In genomic region chr1:91373414-91373835, GRCm38 (mm10) we compare ENCODE assay signal across 22 mouse cellular contexts. TPM values are rescaled to one million over a fixed set of nuclear protein-coding genes. Genes with fewer than 3 reads are reported as not detected.
DNase-seq lines count a peak whose midpoint lies in the region; ATAC-seq and TF ChIP-seq lines count a peak whose summit lies in the region.
"Had no signal": no experiment of that assay in that cellular context is flagged by ENCODE, and none has a peak within 500 bp of the region (broad histone marks: within the 10 kb centered on the region; RNA-seq: fewer than 3 reads in every experiment).

No protein-coding gene starts in this region.

- H3K4me3 ChIP-seq in stomach, embryonic 15.5 days (replicated peaks): no peak overlapping the region
- no peak overlapping the region for H3K4me3 ChIP-seq in stomach, postnatal 0 days (ENCODE audit: low read depth, low read length)
- H3K4me3 ChIP-seq in liver, postnatal 0 days (ENCODE audit: low read depth, low read length): no peak overlapping the region
- no peak overlapping the region for H3K4me3 ChIP-seq in forebrain, embryonic 15.5 days
- H3K4me3 ChIP-seq in hindbrain, embryonic 14.5 days (replicated peaks; ENCODE audit: low read length): no peak overlapping the region
- H3K4me3 ChIP-seq: embryonic facial prominence, embryonic 13.5 days; heart, embryonic 13.5 days; midbrain, embryonic 15.5 days had no signal

- H3K4me2 ChIP-seq in stomach, embryonic 15.5 days: no peak overlapping the region
- no peak overlapping the region for H3K4me2 ChIP-seq in stomach, postnatal 0 days (replicated peaks; ENCODE audit: low read depth)
- no peak overlapping the region for H3K4me2 ChIP-seq in liver, postnatal 0 days (ENCODE audit: low read depth, low read length)
- H3K4me2 ChIP-seq in forebrain, embryonic 15.5 days (replicated peaks): no peak overlapping the region
- H3K4me2 ChIP-seq in hindbrain, embryonic 14.5 days (replicated peaks): no peak overlapping the region
- H3K4me2 ChIP-seq: embryonic facial prominence, embryonic 13.5 days; heart, embryonic 13.5 days; lung, embryonic 14.5 days; midbrain, embryonic 15.5 days had no signal

- DNase-seq in stomach, postnatal 0 days (ENCODE audit: low spot score): no peak
- DNase-seq in liver, postnatal 0 days: peak; percentile 55
- no peak for DNase-seq in hindbrain, embryonic 14.5 days (ENCODE audit: low spot score)
- no peak for DNase-seq in Muller cell, postnatal 12 days (ENCODE audit: inconsistent ontology term)
- DNase-seq: adrenal gland, adult 2 months; cerebellum, adult 2 months; heart, postnatal 36 days; kidney, adult 18-20 months; kidney, postnatal 14 days; left cerebral cortex, postnatal 4 days; lung, embryonic 14.5 days; right cerebral cortex, adult 18-20 months had no signal

- peak; percentile 40; the same call in 1 of the 2 replicates for ATAC-seq in stomach, embryonic 15.5 days (ENCODE audit: insufficient read depth, low FRiP score, low read depth)
- ATAC-seq in stomach, postnatal 0 days (ENCODE audit: low FRiP score, low TSS enrichment): no peak
- peak; percentile 75 for ATAC-seq in erythroid progenitor cell, adult 5-6 weeks (replicated peaks; ENCODE audit: low FRiP score, poor library complexity, severe bottlenecking)
- peak; percentile 91 for ATAC-seq in liver, postnatal 0 days
- ATAC-seq in forebrain, embryonic 15.5 days (replicated peaks): no peak
- no peak for ATAC-seq in hindbrain, embryonic 14.5 days (ENCODE audit: low FRiP score)
- ATAC-seq: hindbrain, postnatal 0 days; midbrain, embryonic 15.5 days had no signal

- no peak overlapping the region for H3K27ac ChIP-seq in stomach, embryonic 15.5 days
- H3K27ac ChIP-seq in stomach, postnatal 0 days (replicated peaks): no peak overlapping the region
- H3K27ac ChIP-seq in liver, postnatal 0 days (ENCODE audit: low read depth): peak overlapping the region; percentile 78; the same call in 1 of the 2 replicates
- no peak overlapping the region for H3K27ac ChIP-seq in forebrain, embryonic 15.5 days (replicated peaks)
- no peak overlapping the region for H3K27ac ChIP-seq in hindbrain, embryonic 14.5 days
- H3K27ac ChIP-seq: embryonic facial prominence, embryonic 13.5 days; heart, embryonic 13.5 days; hindbrain, postnatal 0 days; midbrain, embryonic 15.5 days had no signal

- H3K9ac ChIP-seq in stomach, embryonic 15.5 days: no peak overlapping the region
- H3K9ac ChIP-seq in stomach, postnatal 0 days (ENCODE audit: low read length): no peak overlapping the region
- H3K9ac ChIP-seq in liver, postnatal 0 days (replicated peaks): no peak overlapping the region; the same call in 1 of the 2 replicates
- no peak overlapping the region for H3K9ac ChIP-seq in forebrain, embryonic 15.5 days (replicated peaks)
- H3K9ac ChIP-seq in hindbrain, embryonic 14.5 days: no peak overlapping the region
- H3K9ac ChIP-seq: embryonic facial prominence, embryonic 13.5 days; heart, embryonic 13.5 days; lung, embryonic 14.5 days; midbrain, embryonic 15.5 days had no signal

- TF ChIP-seq EP300 in stomach, postnatal 0 days (optimal IDR thresholded peaks at IDR 0.05): no peak
- TF ChIP-seq EP300 in liver, postnatal 0 days (IDR thresholded peaks at IDR 0.05; ENCODE audit: low read depth): peak; percentile 89

- H3K27me3 ChIP-seq in stomach, embryonic 15.5 days (replicated peaks): no peaks in the 10 kb centered on the region
- H3K27me3 ChIP-seq in stomach, postnatal 0 days (ENCODE audit: control insufficient read depth, insufficient read depth, low read length): no peaks in the 10 kb centered on the region
- no peaks in the 10 kb centered on the region for H3K27me3 ChIP-seq in liver, postnatal 0 days (ENCODE audit: insufficient read depth, low read length)
- no peaks in the 10 kb centered on the region for H3K27me3 ChIP-seq in forebrain, embryonic 15.5 days
- H3K27me3 ChIP-seq in hindbrain, embryonic 14.5 days (ENCODE audit: control insufficient read depth, insufficient read depth, low read length): no peaks in the 10 kb centered on the region
- H3K27me3 ChIP-seq: embryonic facial prominence, embryonic 13.5 days; heart, embryonic 13.5 days; midbrain, embryonic 15.5 days had no signal

- no peaks in the 10 kb centered on the region for H3K9me3 ChIP-seq in stomach, embryonic 15.5 days
- no peaks in the 10 kb centered on the region for H3K9me3 ChIP-seq in stomach, postnatal 0 days (ENCODE audit: control insufficient read depth, low read length)
- no peaks in the 10 kb centered on the region for H3K9me3 ChIP-seq in liver, postnatal 0 days (ENCODE audit: low read length)
- no peaks in the 10 kb centered on the region for H3K9me3 ChIP-seq in forebrain, embryonic 15.5 days
- no peaks in the 10 kb centered on the region for H3K9me3 ChIP-seq in hindbrain, embryonic 14.5 days (ENCODE audit: control insufficient read depth, low read length)
- H3K9me3 ChIP-seq: embryonic facial prominence, embryonic 13.5 days; G1E; heart, embryonic 13.5 days; midbrain, embryonic 15.5 days had no signal

- no peak for TF ChIP-seq CTCF in stomach, postnatal 0 days (IDR thresholded peaks at IDR 0.05; ENCODE audit: low read depth)
- no peak for TF ChIP-seq CTCF in liver, postnatal 0 days (IDR thresholded peaks at IDR 0.05; ENCODE audit: low read depth)

- H3K36me3 ChIP-seq in stomach, embryonic 15.5 days: peaks cover 76% of the 10 kb centered on the region
- H3K36me3 ChIP-seq in stomach, postnatal 0 days (ENCODE audit: control insufficient read depth, insufficient read depth, low read length): peaks cover 42% of the 10 kb centered on the region
- H3K36me3 ChIP-seq in liver, postnatal 0 days (replicated peaks; ENCODE audit: insufficient read depth, low read length): peaks cover 81% of the 10 kb centered on the region
- H3K36me3 ChIP-seq in forebrain, embryonic 15.5 days: peaks cover 75% of the 10 kb centered on the region
- peaks cover 90% of the 10 kb centered on the region for H3K36me3 ChIP-seq in hindbrain, embryonic 14.5 days (replicated peaks; ENCODE audit: control insufficient read depth, insufficient read depth)

- 78% methylated on average over 6 of the region's 6 CpGs for WGBS in stomach, embryonic 15.5 days
- 89% methylated on average over 6 of the region's 6 CpGs for WGBS in stomach, postnatal 0 days
- WGBS in liver, postnatal 0 days (ENCODE audit: insufficient replicate concordance): 61% methylated on average over 6 of the region's 6 CpGs
- WGBS in forebrain, embryonic 15.5 days: 94% methylated on average over 6 of the region's 6 CpGs
- WGBS in hindbrain, embryonic 14.5 days: 94% methylated on average over 6 of the region's 6 CpGs

- no peaks in the 10 kb centered on the region for H3K4me1 ChIP-seq in stomach, embryonic 15.5 days
- H3K4me1 ChIP-seq in stomach, postnatal 0 days (replicated peaks; ENCODE audit: control insufficient read depth, insufficient read depth): no peaks in the 10 kb centered on the region
- H3K4me1 ChIP-seq in liver, postnatal 0 days (ENCODE audit: insufficient read depth): peaks cover 12% of the 10 kb centered on the region; the same call in 1 of the 2 replicates
- no peaks in the 10 kb centered on the region for H3K4me1 ChIP-seq in forebrain, embryonic 15.5 days
- no peaks in the 10 kb centered on the region for H3K4me1 ChIP-seq in hindbrain, embryonic 14.5 days (replicated peaks; ENCODE audit: control insufficient read depth, insufficient read depth, low read length)
- H3K4me1 ChIP-seq: embryonic facial prominence, embryonic 13.5 days; midbrain, embryonic 15.5 days had no signal

RNA-seq across cellular contexts. Expression of gene Erfe, which starts 7.2 kb away (rescaled TPM):
- 3.2 and 3.7 TPM in 2 replicates for polyA plus RNA-seq in stomach, embryonic 15.5 days (2015; fragmentation: Nextera tagmentation; extraction: Ambion mirVana)
- 1.2 and 1.5 TPM in 2 replicates for polyA plus RNA-seq in stomach, postnatal 0 days (2015; fragmentation: Nextera tagmentation; extraction: Ambion mirVana)
- 5.4 and 16.9 TPM in 2 replicates for total RNA-seq in erythroid progenitor cell, adult 5-6 weeks (2015; ENCODE audit: low replicate concordance)
- total RNA-seq in erythroid progenitor cell, adult 5-6 weeks (2017; ENCODE audit: low replicate concordance): 2.8 and 3.1 TPM in 2 replicates
- 0.95 and 1.3 TPM in 2 replicates for polyA plus RNA-seq in liver, postnatal 0 days (2015; fragmentation: Nextera tagmentation; extraction: Ambion mirVana)
- polyA plus RNA-seq in forebrain, embryonic 15.5 days (2015; fragmentation: Nextera tagmentation; extraction: Ambion mirVana): 0.20 TPM in 2 replicates
- 0.66 TPM in 1 of 2 replicates, not detected in the other for polyA plus RNA-seq in hindbrain, embryonic 14.5 days (2014; fragmentation: Nextera tagmentation; extraction: Ambion mirVana)
- total RNA-seq: heart, postnatal 36 days; layer of hippocampus, adult 8-10 months had no signal
- polyA plus RNA-seq: cerebellum, adult 2 months had no signal

RNA-seq across cellular contexts. Expression of gene Klhl30, which starts 22.6 kb away (rescaled TPM):
- 0.55 and 0.63 TPM in 2 replicates for polyA plus RNA-seq in stomach, embryonic 15.5 days (2015; fragmentation: Nextera tagmentation; extraction: Ambion mirVana)
- 0.61 and 0.80 TPM in 2 replicates for polyA plus RNA-seq in stomach, postnatal 0 days (2015; fragmentation: Nextera tagmentation; extraction: Ambion mirVana)
- total RNA-seq in erythroid progenitor cell, adult 5-6 weeks (2015; ENCODE audit: low replicate concordance): not detected in 2 replicates
- not detected in 2 replicates for total RNA-seq in erythroid progenitor cell, adult 5-6 weeks (2017; ENCODE audit: low replicate concordance)
- polyA plus RNA-seq in liver, postnatal 0 days (2015; fragmentation: Nextera tagmentation; extraction: Ambion mirVana): 0.06 and 0.12 TPM in 2 replicates
- polyA plus RNA-seq in forebrain, embryonic 15.5 days (2015; fragmentation: Nextera tagmentation; extraction: Ambion mirVana): 0.08 TPM in 1 of 2 replicates, not detected in the other
- 0.25 and 0.37 TPM in 2 replicates for polyA plus RNA-seq in hindbrain, embryonic 14.5 days (2014; fragmentation: Nextera tagmentation; extraction: Ambion mirVana)
- total RNA-seq: layer of hippocampus, adult 8-10 months; left cerebral cortex, postnatal 4 days had no signal
- polyA plus RNA-seq: forebrain, embryonic 11.5 days; G1E had no signal

RNA-seq across cellular contexts. Expression of gene Ilkap, which starts 25.2 kb away (rescaled TPM):
- polyA plus RNA-seq in stomach, embryonic 15.5 days (2015; fragmentation: Nextera tagmentation; extraction: Ambion mirVana): 119 and 128 TPM in 2 replicates
- 58.1 and 60.1 TPM in 2 replicates for polyA plus RNA-seq in stomach, postnatal 0 days (2015; fragmentation: Nextera tagmentation; extraction: Ambion mirVana)
- total RNA-seq in erythroid progenitor cell, adult 5-6 weeks (2015; ENCODE audit: low replicate concordance): 82.2 and 110 TPM in 2 replicates
- 101 and 110 TPM in 2 replicates for total RNA-seq in erythroid progenitor cell, adult 5-6 weeks (2017; ENCODE audit: low replicate concordance)
- polyA plus RNA-seq in liver, postnatal 0 days (2015; fragmentation: Nextera tagmentation; extraction: Ambion mirVana): 40.3 and 42.8 TPM in 2 replicates
- polyA plus RNA-seq in forebrain, embryonic 15.5 days (2015; fragmentation: Nextera tagmentation; extraction: Ambion mirVana): 167 and 177 TPM in 2 replicates
- 132 and 143 TPM in 2 replicates for polyA plus RNA-seq in hindbrain, embryonic 14.5 days (2014; fragmentation: Nextera tagmentation; extraction: Ambion mirVana)

RNA-seq across cellular contexts. Expression of gene Hes6, which starts 40.4 kb away (rescaled TPM):
- 82.9 and 89.5 TPM in 2 replicates for polyA plus RNA-seq in stomach, embryonic 15.5 days (2015; fragmentation: Nextera tagmentation; extraction: Ambion mirVana)
- polyA plus RNA-seq in stomach, postnatal 0 days (2015; fragmentation: Nextera tagmentation; extraction: Ambion mirVana): 40.7 and 43.1 TPM in 2 replicates
- 1.7 and 11.2 TPM in 2 replicates for total RNA-seq in erythroid progenitor cell, adult 5-6 weeks (2015; ENCODE audit: low replicate concordance)
- 3.5 and 4.6 TPM in 2 replicates for total RNA-seq in erythroid progenitor cell, adult 5-6 weeks (2017; ENCODE audit: low replicate concordance)
- polyA plus RNA-seq in liver, postnatal 0 days (2015; fragmentation: Nextera tagmentation; extraction: Ambion mirVana): 33.1 and 35.0 TPM in 2 replicates
- 260 and 267 TPM in 2 replicates for polyA plus RNA-seq in forebrain, embryonic 15.5 days (2015; fragmentation: Nextera tagmentation; extraction: Ambion mirVana)
- polyA plus RNA-seq in hindbrain, embryonic 14.5 days (2014; fragmentation: Nextera tagmentation; extraction: Ambion mirVana): 125 and 129 TPM in 2 replicates

RNA-seq across cellular contexts. Expression of gene Espnl, which starts 51.5 kb away (rescaled TPM):
- 0.04 TPM in 1 of 2 replicates, not detected in the other for polyA plus RNA-seq in stomach, embryonic 15.5 days (2015; fragmentation: Nextera tagmentation; extraction: Ambion mirVana)
- 0.02 TPM in 1 of 2 replicates, not detected in the other for polyA plus RNA-seq in stomach, postnatal 0 days (2015; fragmentation: Nextera tagmentation; extraction: Ambion mirVana)
- 1.4 TPM in 1 of 2 replicates, not detected in the other for total RNA-seq in erythroid progenitor cell, adult 5-6 weeks (2015; ENCODE audit: low replicate concordance)
- not detected in 2 replicates for total RNA-seq in erythroid progenitor cell, adult 5-6 weeks (2017; ENCODE audit: low replicate concordance)
- 0.04 TPM in 1 of 2 replicates, not detected in the other for polyA plus RNA-seq in liver, postnatal 0 days (2015; fragmentation: Nextera tagmentation; extraction: Ambion mirVana)
- polyA plus RNA-seq in forebrain, embryonic 15.5 days (2015; fragmentation: Nextera tagmentation; extraction: Ambion mirVana): 0.06 and 0.10 TPM in 2 replicates
- 0.17 and 0.18 TPM in 2 replicates for polyA plus RNA-seq in hindbrain, embryonic 14.5 days (2014; fragmentation: Nextera tagmentation; extraction: Ambion mirVana)
- polyA plus RNA-seq: embryonic facial prominence, embryonic 13.5 days; lung, embryonic 14.5 days had no signal

Comparison
In these comparisons a context has a peak if more than half of its experiments do, and no peak if none do; other contexts are left out.
1. ATAC-seq: peak in stomach, embryonic 15.5 days (single experiment), erythroid progenitor cell, adult 5-6 weeks (single experiment) and liver, postnatal 0 days (single experiment); none in stomach, postnatal 0 days (single experiment), forebrain, embryonic 15.5 days (single experiment) and hindbrain, embryonic 14.5 days (single experiment).